Mouse (Mus musculus): ENCODE data around the gene Krt79. TPM values are rescaled to one million over a fixed set of nuclear protein-coding genes. Genes with fewer than 3 reads are reported as not detected.

Gene Krt79
- polyA plus RNA-seq, 1 experiment from 2014 or later = 0.09 TPM

Small RNA genes within 50 kb of the gene (microRNA-seq; reads per million reads assigned to microRNA genes)
- not detected for gene Gm44356

Other genes with a start within 250 kb of the Krt79 start
- gene Krt6a, start 246.0 kb downstream of the Krt79 start, polyA plus RNA-seq (2016; fragmentation: Nextera tagmentation; extraction: Ambion mirVana) = not detected in 2 replicates
- gene Krt5, start 227.4 kb downstream of the Krt79 start, polyA plus RNA-seq (2016; fragmentation: Nextera tagmentation; extraction: Ambion mirVana) = 0.37 and 0.41 TPM in 2 replicates
- gene Krt71, start 197.2 kb downstream of the Krt79 start, polyA plus RNA-seq (2016; fragmentation: Nextera tagmentation; extraction: Ambion mirVana) = not detected in 2 replicates
- not detected in 2 replicates for gene Krt72, start 153.9 kb downstream of the Krt79 start, polyA plus RNA-seq (2016; fragmentation: Nextera tagmentation; extraction: Ambion mirVana)
- gene Krt73, start 138.0 kb downstream of the Krt79 start, polyA plus RNA-seq (2016; fragmentation: Nextera tagmentation; extraction: Ambion mirVana) = not detected in 2 replicates
- gene Krt2, start 122.2 kb downstream of the Krt79 start, polyA plus RNA-seq (2016; fragmentation: Nextera tagmentation; extraction: Ambion mirVana) = not detected in 2 replicates
- gene Krt1, start 89.5 kb downstream of the Krt79 start, polyA plus RNA-seq (2016; fragmentation: Nextera tagmentation; extraction: Ambion mirVana) = 0.71 and 1.2 TPM in 2 replicates
- not detected in 2 replicates for gene Krt77, start 70.6 kb downstream of the Krt79 start, polyA plus RNA-seq (2016; fragmentation: Nextera tagmentation; extraction: Ambion mirVana)
- gene Krt76, start 47.4 kb downstream of the Krt79 start, polyA plus RNA-seq (2016; fragmentation: Nextera tagmentation; extraction: Ambion mirVana) = not detected in 2 replicates
- gene Krt4, start 15.6 kb downstream of the Krt79 start, polyA plus RNA-seq (2016; fragmentation: Nextera tagmentation; extraction: Ambion mirVana) = not detected in 2 replicates
- not detected in 2 replicates for gene Krt78, start 14.0 kb upstream of the Krt79 start, polyA plus RNA-seq (2016; fragmentation: Nextera tagmentation; extraction: Ambion mirVana)
- 32.6 and 35.6 TPM in 2 replicates for gene Krt8, start 64.2 kb upstream of the Krt79 start, polyA plus RNA-seq (2016; fragmentation: Nextera tagmentation; extraction: Ambion mirVana)
- 34.4 and 37.1 TPM in 2 replicates for gene Krt18, start 87.9 kb upstream of the Krt79 start, polyA plus RNA-seq (2016; fragmentation: Nextera tagmentation; extraction: Ambion mirVana)
- gene Eif4b, start 133.4 kb upstream of the Krt79 start, polyA plus RNA-seq (2016; fragmentation: Nextera tagmentation; extraction: Ambion mirVana) = 140 and 143 TPM in 2 replicates
- gene Tns2, start 160.1 kb upstream of the Krt79 start, polyA plus RNA-seq (2016; fragmentation: Nextera tagmentation; extraction: Ambion mirVana) = 11.1 and 13.1 TPM in 2 replicates
- 10.8 and 12.7 TPM in 2 replicates for gene Spryd3, start 195.9 kb upstream of the Krt79 start, polyA plus RNA-seq (2016; fragmentation: Nextera tagmentation; extraction: Ambion mirVana)
- gene Igfbp6, start 204.0 kb upstream of the Krt79 start, polyA plus RNA-seq (2016; fragmentation: Nextera tagmentation; extraction: Ambion mirVana) = 0.14 and 0.17 TPM in 2 replicates
- 0.09 TPM in 1 of 2 replicates, not detected in the other for gene Soat2, start 210.2 kb upstream of the Krt79 start, polyA plus RNA-seq (2016; fragmentation: Nextera tagmentation; extraction: Ambion mirVana)